Mouse (Mus musculus): ENCODE results near the gene Ksr1. TPM values are rescaled to one million over a fixed set of nuclear protein-coding genes. Genes with fewer than 3 reads are reported as not detected.

Ksr1 gene
- polyA plus RNA-seq (2016; fragmentation: Nextera tagmentation; extraction: Ambion mirVana), result 1.9 and 2.8 TPM in 2 replicates

- H3K4me1 ChIP-seq, result peaks cover 49% of the 10 kb centered on the region
- no peaks in the 10 kb centered on the region for H3K36me3 ChIP-seq (replicated peaks)
- peak within 1 kb of the TSS; percentile 88 for H3K4me3 ChIP-seq
- DNase-seq (ENCODE audit: extremely low spot score, low spot score), result peak; percentile 93
- 2% methylated on average over 42 of the region's 42 CpGs for WGBS
- peak within 1 kb of the TSS; percentile 92 for H3K27ac ChIP-seq
- no peaks in the 10 kb centered on the region for H3K9me3 ChIP-seq
- 0 out of 2 replicates have a peak, but pooled peaks cover 10% of the 10 kb centered on the region for H3K27me3 ChIP-seq (ENCODE audit: poor library complexity, severe bottlenecking)
Observed at GRCm38 (mm10) chr11:79146331-79146767, at the start of gene Ksr1. Gene Ksr1 (minus strand): TSS chr11:79146407.

DNA sequence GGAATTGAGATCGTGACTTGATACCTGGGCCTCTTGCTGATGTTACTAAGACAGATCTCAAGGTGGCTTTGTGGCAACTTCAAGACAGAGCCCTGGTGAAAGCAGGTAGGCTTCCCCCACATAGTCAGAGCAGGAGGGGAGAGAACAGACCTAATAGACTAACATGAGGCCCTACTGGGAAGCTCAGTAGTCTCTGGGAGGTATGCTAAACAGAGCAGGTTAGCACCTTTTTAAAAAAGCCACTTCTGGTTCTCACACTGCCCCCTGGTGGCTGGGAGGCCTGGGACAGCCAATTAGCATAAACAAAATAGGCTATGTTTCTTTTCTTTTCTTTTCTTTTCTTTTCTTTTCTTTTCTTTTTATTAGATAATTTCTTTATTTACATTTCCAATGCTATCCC, 46.0 kb upstream of the Ksr1 start:
- Histone ChIP-seq H3K9me3 (no peaks in the 10 kb centered on the region), H3K27me3 (ENCODE audit: poor library complexity, severe bottlenecking) (no peaks in the 10 kb centered on the region), H3K36me3 (replicated peaks) (no peaks in the 10 kb centered on the region), H3K4me1 (peaks cover 12% of the 10 kb centered on the region), H3K4me3 (no peak overlapping the region), H3K27ac (no peak overlapping the region)
- WGBS, result 85% methylated on average over 1 of the region's 1 CpGs
- DNase-seq (ENCODE audit: extremely low spot score, low spot score), result no peak

GRCm38 (mm10) chr11:79191214-79191613, 45.0 kb upstream of the Ksr1 start:
- DNase-seq (ENCODE audit: extremely low spot score, low spot score), result no peak
- Histone ChIP-seq H3K4me1 (peaks cover 2% of the 10 kb centered on the region; the same call in 1 of the 2 replicates), H3K27me3 (ENCODE audit: poor library complexity, severe bottlenecking) (no peaks in the 10 kb centered on the region), H3K9me3 (no peaks in the 10 kb centered on the region), H3K36me3 (replicated peaks) (no peaks in the 10 kb centered on the region), H3K27ac (no peak overlapping the region), H3K4me3 (no peak overlapping the region)
- 92% methylated on average over 4 of the region's 4 CpGs for WGBS

- Histone ChIP-seq H3K9me3 (no peaks in the 10 kb centered on the region), H3K4me1 (no peaks in the 10 kb centered on the region), H3K27me3 (ENCODE audit: poor library complexity, severe bottlenecking) (no peaks in the 10 kb centered on the region), H3K27ac (no peak overlapping the region), H3K36me3 (replicated peaks) (no peaks in the 10 kb centered on the region), H3K4me3 (no peak overlapping the region)
- WGBS, result 88% methylated on average over 2 of the region's 2 CpGs
- DNase-seq (ENCODE audit: extremely low spot score, low spot score), result no peak
Observed at GRCm38 (mm10) chr11:79190257-79190656, 44.0 kb upstream of the Ksr1 start.

- H3K4me3 ChIP-seq, result no peak overlapping the region
- 92% methylated on average over 6 of the region's 6 CpGs for WGBS
- DNase-seq (ENCODE audit: extremely low spot score, low spot score), result no peak
- H3K27ac ChIP-seq, result no peak overlapping the region
- H3K36me3 ChIP-seq (replicated peaks), result no peaks in the 10 kb centered on the region
- H3K4me1 ChIP-seq, result no peaks in the 10 kb centered on the region
- H3K27me3 ChIP-seq (ENCODE audit: poor library complexity, severe bottlenecking), result no peaks in the 10 kb centered on the region
- no peaks in the 10 kb centered on the region for H3K9me3 ChIP-seq
Observed at GRCm38 (mm10) chr11:79188176-79188575, 42.0 kb upstream of the Ksr1 start.

DNA sequence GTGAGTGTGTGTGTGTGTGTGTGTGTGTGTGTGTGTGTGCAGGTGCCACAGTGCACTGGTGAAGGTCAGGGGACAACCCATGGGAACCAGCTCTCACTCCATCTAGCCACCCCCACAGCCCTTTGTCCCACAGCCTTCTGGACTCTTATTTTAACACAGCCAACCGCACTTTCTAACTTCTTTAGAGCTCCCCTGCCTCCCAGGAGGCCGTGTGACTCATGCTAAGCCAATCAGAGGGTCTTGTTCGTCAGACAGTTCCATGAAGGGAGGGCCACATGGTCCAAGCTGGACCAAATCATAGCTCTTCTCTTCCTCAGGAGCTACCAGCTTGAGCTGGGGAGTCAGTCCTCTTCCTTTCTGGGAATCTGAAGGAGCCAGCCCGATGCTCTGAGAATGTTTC, 41.1 kb upstream of the Ksr1 start:
- WGBS, result 71% methylated on average over 4 of the region's 4 CpGs
- Histone ChIP-seq H3K27ac (0 out of 2 replicates have a peak overlapping the region, but pooled peaks have one; percentile 2), H3K36me3 (replicated peaks) (no peaks in the 10 kb centered on the region), H3K27me3 (ENCODE audit: poor library complexity, severe bottlenecking) (no peaks in the 10 kb centered on the region), H3K4me3 (no peak overlapping the region), H3K9me3 (no peaks in the 10 kb centered on the region), H3K4me1 (no peaks in the 10 kb centered on the region)
- no peak for DNase-seq (ENCODE audit: extremely low spot score, low spot score)

- Histone ChIP-seq H3K27me3 (ENCODE audit: poor library complexity, severe bottlenecking) (no peaks in the 10 kb centered on the region), H3K4me1 (no peaks in the 10 kb centered on the region), H3K36me3 (replicated peaks) (no peaks in the 10 kb centered on the region), H3K9me3 (no peaks in the 10 kb centered on the region), H3K4me3 (no peak overlapping the region), H3K27ac (no peak overlapping the region)
- DNase-seq (ENCODE audit: extremely low spot score, low spot score), result no peak
- 84% methylated on average over 6 of the region's 6 CpGs for WGBS
Observed at GRCm38 (mm10) chr11:79185683-79186082, 39.5 kb upstream of the Ksr1 start.

- Histone ChIP-seq H3K27me3 (ENCODE audit: poor library complexity, severe bottlenecking) (no peaks in the 10 kb centered on the region), H3K36me3 (replicated peaks) (no peaks in the 10 kb centered on the region), H3K4me3 (no peak overlapping the region), H3K27ac (no peak overlapping the region), H3K9me3 (no peaks in the 10 kb centered on the region), H3K4me1 (no peaks in the 10 kb centered on the region)
- WGBS, result 86% methylated on average over 3 of the region's 3 CpGs
- DNase-seq (ENCODE audit: extremely low spot score, low spot score), result no peak
Observed at GRCm38 (mm10) chr11:79184126-79184888, 38.1 kb upstream of the Ksr1 start.

- no peaks in the 10 kb centered on the region for H3K9me3 ChIP-seq
Observed at GRCm38 (mm10) chr11:79183400-79183799, 37.2 kb upstream of the Ksr1 start.

GRCm38 (mm10) chr11:79182881-79183280, 36.7 kb upstream of the Ksr1 start:
- no peak overlapping the region for H3K4me3 ChIP-seq
- H3K36me3 ChIP-seq (replicated peaks), result no peaks in the 10 kb centered on the region
- no peak overlapping the region for H3K27ac ChIP-seq
- no peaks in the 10 kb centered on the region for H3K9me3 ChIP-seq
- DNase-seq (ENCODE audit: extremely low spot score, low spot score), result no peak
- 87% methylated on average over 12 of the region's 12 CpGs for WGBS
- no peaks in the 10 kb centered on the region for H3K27me3 ChIP-seq (ENCODE audit: poor library complexity, severe bottlenecking)
- no peaks in the 10 kb centered on the region for H3K4me1 ChIP-seq

More at GRCm38 (mm10) chr11:79183400-79183799, 37.2 kb upstream of the Ksr1 start:
- no peaks in the 10 kb centered on the region for H3K27me3 ChIP-seq (ENCODE audit: poor library complexity, severe bottlenecking)
- H3K27ac ChIP-seq, result no peak overlapping the region
- no peak for DNase-seq (ENCODE audit: extremely low spot score, low spot score)
- no peaks in the 10 kb centered on the region for H3K4me1 ChIP-seq
- H3K4me3 ChIP-seq, result no peak overlapping the region
- H3K36me3 ChIP-seq (replicated peaks), result no peaks in the 10 kb centered on the region
- 92% methylated on average over 6 of the region's 6 CpGs for WGBS

DNA sequence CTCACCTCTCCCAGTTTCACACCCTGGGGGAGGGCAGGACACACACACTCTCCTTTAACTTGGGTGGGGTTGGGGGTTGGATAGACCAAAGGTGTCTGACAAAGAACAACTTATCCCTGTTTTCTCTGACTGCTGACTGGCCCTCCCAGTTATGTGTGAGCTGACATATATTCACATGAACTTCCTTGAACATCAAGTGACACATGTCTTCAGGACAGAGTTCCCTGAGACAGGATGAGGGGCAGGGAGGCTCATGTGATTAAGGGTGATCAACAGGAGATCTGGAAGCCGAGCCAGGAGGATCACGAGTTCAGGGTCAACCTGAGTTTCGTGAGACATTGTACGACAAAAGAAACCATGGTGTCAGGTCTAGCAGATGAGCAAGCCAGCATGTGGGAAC, 35.7 kb upstream of the Ksr1 start:
- H3K9me3 ChIP-seq, result no peaks in the 10 kb centered on the region
- H3K27ac ChIP-seq, result no peak overlapping the region
- 95% methylated on average over 4 of the region's 4 CpGs for WGBS
- DNase-seq (ENCODE audit: extremely low spot score, low spot score), result no peak
- no peaks in the 10 kb centered on the region for H3K36me3 ChIP-seq (replicated peaks)
- no peak overlapping the region for H3K4me3 ChIP-seq
- no peaks in the 10 kb centered on the region for H3K4me1 ChIP-seq
- no peaks in the 10 kb centered on the region for H3K27me3 ChIP-seq (ENCODE audit: poor library complexity, severe bottlenecking)

- WGBS, result 80% methylated on average over 3 of the region's 3 CpGs
- H3K27ac ChIP-seq, result no peak overlapping the region
- no peak for DNase-seq (ENCODE audit: extremely low spot score, low spot score)
- no peaks in the 10 kb centered on the region for H3K27me3 ChIP-seq (ENCODE audit: poor library complexity, severe bottlenecking)
- no peaks in the 10 kb centered on the region for H3K4me1 ChIP-seq
- H3K36me3 ChIP-seq (replicated peaks), result no peaks in the 10 kb centered on the region
- H3K9me3 ChIP-seq, result peaks cover 5% of the 10 kb centered on the region; the same call in 1 of the 2 replicates
- H3K4me3 ChIP-seq, result no peak overlapping the region
Observed at GRCm38 (mm10) chr11:79176687-79177086, 30.5 kb upstream of the Ksr1 start.

DNA sequence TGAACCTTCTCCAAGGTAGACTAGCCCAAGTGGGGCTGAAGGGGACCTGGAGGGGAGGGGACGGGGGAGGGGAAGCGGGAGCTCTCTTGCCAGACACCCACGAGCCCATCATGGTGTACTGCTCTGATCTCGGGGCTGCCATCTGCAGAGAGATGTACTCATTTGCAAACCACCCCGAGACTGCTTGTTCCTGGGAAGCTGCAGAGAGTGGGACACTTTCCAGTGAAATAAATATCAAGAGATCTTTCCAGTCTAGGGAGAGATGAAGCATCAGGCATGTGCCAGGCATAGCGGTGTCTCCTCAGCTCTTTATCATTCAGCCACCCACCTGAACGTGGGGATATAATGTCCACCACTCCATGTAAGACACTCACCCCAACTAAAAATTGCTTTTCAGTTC, 25.8 kb upstream of the Ksr1 start:
- 87% methylated on average over 7 of the region's 7 CpGs for WGBS
- no peak for DNase-seq (ENCODE audit: extremely low spot score, low spot score)
- Histone ChIP-seq H3K9me3 (peaks cover 5% of the 10 kb centered on the region; the same call in 1 of the 2 replicates), H3K36me3 (replicated peaks) (no peaks in the 10 kb centered on the region), H3K27me3 (ENCODE audit: poor library complexity, severe bottlenecking) (no peaks in the 10 kb centered on the region), H3K4me1 (no peaks in the 10 kb centered on the region), H3K4me3 (no peak overlapping the region), H3K27ac (no peak overlapping the region)
